Mouse (Mus musculus) heart, embryonic 13.5 days (tissue): ENCODE results near the gene Gm19684. TPM values are rescaled to one million over a fixed set of nuclear protein-coding genes. Genes with fewer than 3 reads are reported as not detected.

Experiments
- polyA plus RNA-seq: library from polyadenylated mRNA; unstranded; fragments of >200 nt; fragmentation: Nextera tagmentation; extraction: Ambion mirVana; gene quantifications from 2 replicates; pipeline ENCODE4 v1.2.1, GENCODE M21; 2015

The Gm19684 gene
- polyA plus RNA-seq, 1 experiment from 2014 or later: not detected

Other genes starting within 250 kb of the Gm19684 start
- gene Dhx16, start 241.9 kb upstream of the Gm19684 start, polyA plus RNA-seq: 22.8 and 27.7 TPM in 2 replicates
- 25.2 and 31.3 TPM in 2 replicates for gene 2310061I04Rik, start 224.2 kb upstream of the Gm19684 start, polyA plus RNA-seq
- gene Atat1, start 211.6 kb upstream of the Gm19684 start, polyA plus RNA-seq: 53.8 and 55.3 TPM in 2 replicates
- gene Mrps18b, start 205.3 kb upstream of the Gm19684 start, polyA plus RNA-seq: 67.8 and 75.9 TPM in 2 replicates
- gene Ppp1r10, start 205.2 kb upstream of the Gm19684 start, polyA plus RNA-seq: 24.6 and 26.3 TPM in 2 replicates
- 64.6 and 67.6 TPM in 2 replicates for gene Abcf1, start 151.9 kb upstream of the Gm19684 start, polyA plus RNA-seq
- gene Gnl1, start 141.8 kb upstream of the Gm19684 start, polyA plus RNA-seq: 38.9 and 40.3 TPM in 2 replicates
- gene Prr3, start 141.4 kb upstream of the Gm19684 start, polyA plus RNA-seq: 17.6 and 18.1 TPM in 2 replicates
- 2.4 and 2.8 TPM in 2 replicates for gene H2-T24, start 101.1 kb upstream of the Gm19684 start, polyA plus RNA-seq
- 4.8 and 5.0 TPM in 2 replicates for gene H2-T23, start 88.8 kb upstream of the Gm19684 start, polyA plus RNA-seq
- gene H2-T22, start 78.9 kb upstream of the Gm19684 start, polyA plus RNA-seq: 6.9 and 7.5 TPM in 2 replicates
- gene Gm6034, start 78.7 kb upstream of the Gm19684 start, polyA plus RNA-seq: not detected in 2 replicates
- gene Gm11127, start 63.3 kb upstream of the Gm19684 start, polyA plus RNA-seq: not detected in 2 replicates
- gene Gm7030, start 7.7 kb downstream of the Gm19684 start, polyA plus RNA-seq: not detected in 2 replicates
- gene Gm8909, start 46.9 kb downstream of the Gm19684 start, polyA plus RNA-seq: 1.3 and 1.9 TPM in 2 replicates
- 0.08 and 0.09 TPM in 2 replicates for gene H2-T3, start 68.6 kb downstream of the Gm19684 start, polyA plus RNA-seq
- gene Rpp21, start 136.4 kb downstream of the Gm19684 start, polyA plus RNA-seq: 85.0 and 91.8 TPM in 2 replicates
- 10.4 and 11.7 TPM in 2 replicates for gene Trim39, start 150.6 kb downstream of the Gm19684 start, polyA plus RNA-seq
- gene H2-M10.2, start 164.8 kb downstream of the Gm19684 start, polyA plus RNA-seq: 0.13 TPM in 1 of 2 replicates, not detected in the other
- gene H2-M10.1, start 204.5 kb downstream of the Gm19684 start, polyA plus RNA-seq: not detected in 2 replicates
- not detected in 2 replicates for gene H2-M10.3, start 246.7 kb downstream of the Gm19684 start, polyA plus RNA-seq